Mouse (Mus musculus): ENCODE results near the gene Mthfs.

Gene Mthfs

DNA sequence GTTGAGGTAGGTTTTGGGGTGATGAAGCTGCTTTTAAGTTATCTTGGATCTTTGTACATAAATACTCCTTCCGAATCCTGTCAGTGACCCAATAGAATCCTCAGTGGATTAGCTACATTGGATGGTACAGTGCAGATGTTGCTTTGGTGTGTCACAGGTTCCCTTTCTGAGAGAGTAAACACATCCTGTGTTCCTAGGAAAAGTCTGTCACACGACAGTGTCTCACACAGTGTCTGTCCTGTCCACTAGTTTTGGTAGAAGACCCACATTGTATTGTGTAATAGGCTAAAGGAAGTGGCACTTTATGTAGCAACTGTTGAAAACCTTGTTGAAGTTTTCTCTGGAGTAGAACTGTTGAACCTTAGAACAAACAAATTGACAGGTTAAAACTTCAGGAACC, 42.9 kb downstream of the Mthfs start:
- DNase-seq (ENCODE audit: low spot score), result no peak

DNA sequence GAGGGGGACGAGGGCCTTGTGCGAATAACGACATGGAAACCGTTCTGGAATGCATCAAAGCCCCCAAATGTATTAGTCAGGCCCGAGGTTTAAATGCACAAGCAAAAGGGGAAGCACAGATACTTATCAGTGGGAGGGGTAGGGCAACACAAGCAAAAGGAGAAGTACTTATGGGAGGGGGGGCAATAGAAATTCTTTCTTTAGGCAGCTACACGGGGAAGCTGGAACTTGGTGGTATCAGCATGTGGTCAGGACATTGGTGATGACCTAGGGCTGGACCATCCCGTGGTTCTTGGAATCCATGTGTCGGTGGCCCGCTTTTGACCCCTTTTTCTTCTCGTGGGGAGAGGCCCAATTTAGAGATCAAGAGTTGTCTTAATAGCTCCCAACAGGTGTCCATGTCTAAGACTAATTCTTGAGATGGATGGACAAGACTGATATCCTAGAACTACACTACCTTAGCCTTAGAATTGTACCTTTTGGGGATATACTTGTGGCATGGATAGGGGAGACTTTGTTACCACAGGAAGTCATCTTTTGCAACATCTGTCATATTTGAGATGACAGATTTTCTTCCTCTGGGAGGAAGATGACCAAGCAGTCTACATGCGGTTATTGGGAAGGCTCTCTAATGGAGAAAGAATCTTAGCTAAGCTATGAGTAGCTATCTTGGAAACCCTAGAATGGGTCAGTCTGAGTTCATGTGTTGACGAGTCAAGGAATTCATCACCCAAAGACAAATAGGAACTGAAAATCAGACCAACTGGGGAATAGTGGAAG, 46.3 kb downstream of the Mthfs start:
- DNase-seq (ENCODE audit: low spot score), result no peak

DNA sequence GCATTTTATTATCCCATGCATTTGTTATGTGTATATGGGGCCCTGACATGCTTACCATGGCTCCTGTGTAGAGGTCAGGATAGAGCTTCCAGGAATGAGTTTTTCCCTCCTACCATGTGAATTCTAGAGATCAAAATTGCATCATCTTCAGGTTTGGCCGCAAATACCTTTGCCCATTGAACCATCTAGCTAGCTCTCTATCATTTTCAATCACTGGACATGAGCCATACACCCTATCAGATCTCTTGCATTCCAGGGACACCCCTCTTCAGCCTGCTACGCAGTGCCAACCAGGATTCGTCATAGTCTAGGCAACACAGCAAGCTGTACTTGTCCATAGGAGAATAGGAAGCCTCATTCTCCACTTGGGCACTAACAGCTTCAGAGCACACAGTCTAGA, 53.5 kb downstream of the Mthfs start:
- DNase-seq (ENCODE audit: low spot score), result no peak

DNA sequence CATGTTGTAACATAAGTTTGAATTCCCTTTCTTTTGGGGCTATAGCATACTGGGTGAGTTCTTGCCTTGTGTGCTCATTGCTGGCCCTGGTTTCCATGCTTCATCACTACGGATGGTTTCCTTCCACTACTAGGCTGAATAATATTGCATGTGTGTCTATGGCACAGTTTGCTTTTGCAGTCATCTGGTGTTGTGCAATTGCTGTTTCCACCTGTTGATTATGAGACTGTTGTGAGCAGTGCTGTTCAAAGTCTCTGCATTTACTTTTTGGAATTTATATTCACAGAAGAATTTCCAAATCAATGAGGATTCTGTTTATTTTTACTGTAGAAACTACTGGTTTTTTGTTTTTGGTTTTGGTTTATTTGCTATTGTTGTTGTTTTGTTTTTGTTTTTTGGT, 54.1 kb downstream of the Mthfs start:
- no peak for DNase-seq (ENCODE audit: low spot score)

DNA sequence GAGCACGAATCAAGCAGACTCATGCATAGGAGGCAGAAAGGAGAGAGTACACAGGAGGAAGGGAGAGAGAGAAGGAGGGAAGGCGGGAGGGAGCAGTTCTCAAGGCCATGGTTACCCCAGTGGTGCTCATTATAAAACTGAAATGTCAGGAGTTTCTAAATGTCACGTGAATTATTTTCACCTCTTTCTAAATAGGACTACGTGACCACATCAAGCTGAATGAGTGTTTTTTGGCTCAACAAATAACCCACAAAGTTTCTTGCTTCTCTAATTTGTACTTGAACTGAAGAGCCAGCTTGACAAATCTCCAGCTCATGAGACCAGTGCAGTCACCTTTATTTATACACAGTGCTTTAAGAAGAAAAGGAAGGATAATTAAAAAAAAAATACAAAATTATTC, 56.6 kb downstream of the Mthfs start:
- no peak for DNase-seq (ENCODE audit: low spot score)

DNA sequence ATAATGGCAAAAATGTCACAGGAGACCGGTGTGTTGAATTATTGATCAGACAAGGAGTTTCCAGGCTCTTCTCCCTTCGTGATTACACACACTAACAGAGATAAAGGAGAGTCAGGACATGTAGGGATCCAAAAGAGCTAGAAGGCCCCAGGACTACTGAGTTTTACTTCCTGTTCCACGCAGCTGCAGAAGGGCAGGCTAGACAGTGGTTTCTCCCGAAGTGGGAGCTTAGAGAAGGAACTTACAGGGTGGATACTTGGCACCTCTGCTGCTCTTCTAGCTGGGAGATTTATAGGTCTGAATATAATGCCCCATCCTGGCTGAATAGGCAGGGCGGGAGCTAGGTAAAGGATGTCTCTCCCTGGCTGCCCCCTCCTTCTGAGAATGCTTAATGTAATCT, 57.1 kb downstream of the Mthfs start:
- DNase-seq (ENCODE audit: low spot score), result no peak

DNA sequence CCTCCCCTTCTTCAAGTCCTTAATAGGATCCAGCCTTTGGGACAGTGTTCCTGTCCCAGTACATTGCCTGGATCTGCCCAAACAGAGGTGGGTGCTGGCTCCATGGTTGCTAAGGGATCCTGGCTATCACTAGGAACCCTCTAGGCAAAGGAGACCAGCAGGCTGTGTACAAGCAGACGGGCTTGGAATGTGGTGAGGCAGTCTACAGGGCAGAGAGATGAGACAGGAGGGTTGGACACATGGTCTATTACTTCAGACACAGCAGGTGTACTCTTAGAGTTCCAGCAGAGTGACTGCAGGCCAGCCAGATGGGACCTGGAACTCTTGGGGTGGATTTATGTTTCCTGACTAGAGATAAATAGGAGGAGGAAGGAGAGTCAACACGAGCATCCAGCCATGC, 59.9 kb downstream of the Mthfs start:
- DNase-seq (ENCODE audit: low spot score), result no peak

DNA sequence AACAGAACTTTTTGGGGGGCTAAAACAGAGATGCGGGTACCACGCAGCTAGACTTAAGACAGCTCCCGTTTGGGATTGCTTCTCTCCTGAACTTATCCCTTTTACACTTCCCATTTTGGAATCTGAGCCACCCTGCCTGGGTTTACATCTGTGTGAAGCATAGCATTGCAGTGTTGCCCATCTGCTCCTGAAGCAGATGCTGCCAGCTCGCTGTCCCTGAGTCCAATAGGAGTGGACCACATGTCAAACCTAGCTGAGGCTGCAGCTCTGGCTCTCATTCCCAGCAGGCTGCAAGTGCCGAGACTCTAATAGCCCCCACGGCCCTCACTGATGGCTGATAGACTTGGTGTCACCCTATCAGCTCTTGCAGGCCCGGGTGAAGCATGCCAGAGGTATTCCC, 63.3 kb downstream of the Mthfs start:
- no peak for DNase-seq (ENCODE audit: low spot score)

DNA sequence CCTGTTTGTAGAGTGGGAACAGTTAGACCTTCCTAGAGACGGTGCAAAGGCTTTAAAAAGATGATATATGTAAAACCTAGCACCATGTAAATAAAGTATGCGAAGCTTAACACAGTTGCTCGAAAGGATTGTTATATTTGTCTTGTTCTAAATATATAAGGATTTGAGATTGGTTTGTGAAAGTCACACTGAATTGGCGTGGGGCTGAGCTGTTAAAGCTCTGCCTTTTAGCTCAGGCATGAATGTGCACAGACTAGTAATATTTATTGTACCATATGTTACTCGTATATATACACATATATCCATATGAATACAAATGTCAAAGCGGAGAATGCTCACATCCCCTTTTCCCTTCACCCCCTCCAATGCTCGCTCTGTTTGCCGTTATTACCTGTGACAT, 67.7 kb downstream of the Mthfs start:
- no peak for DNase-seq (ENCODE audit: low spot score)

DNA sequence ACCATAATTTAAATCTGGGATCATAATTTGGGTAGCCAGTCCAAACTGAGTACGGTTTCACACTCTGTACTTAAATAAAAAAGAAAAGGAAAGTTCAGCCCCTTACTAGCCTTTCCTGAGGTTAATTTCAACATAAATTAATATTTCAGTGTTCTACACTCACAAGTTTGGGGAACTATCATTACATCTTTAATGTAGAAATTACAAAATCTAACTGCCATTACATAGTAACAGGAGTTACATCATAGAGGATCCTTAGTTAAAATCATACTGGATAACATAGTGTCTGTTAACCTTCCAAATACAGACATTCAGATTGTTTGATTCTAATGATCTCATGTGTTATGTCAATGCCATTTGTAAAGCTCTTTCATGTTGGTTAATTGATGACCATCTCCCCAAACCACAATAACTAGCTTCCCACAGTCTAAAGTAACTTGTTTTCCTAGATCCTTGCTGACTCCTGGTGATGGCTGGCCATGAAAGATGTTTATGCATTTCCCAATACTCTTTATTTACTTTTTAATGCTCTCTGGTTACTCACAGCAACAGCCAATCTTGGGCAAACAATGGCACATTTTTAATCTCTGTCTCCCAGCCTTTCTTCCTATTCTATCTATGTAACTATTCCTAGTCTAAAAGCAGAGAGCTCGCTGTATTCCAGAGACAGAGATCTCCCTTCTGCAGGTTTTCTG, 72.0 kb downstream of the Mthfs start:
- no peak for DNase-seq (ENCODE audit: low spot score)

DNA sequence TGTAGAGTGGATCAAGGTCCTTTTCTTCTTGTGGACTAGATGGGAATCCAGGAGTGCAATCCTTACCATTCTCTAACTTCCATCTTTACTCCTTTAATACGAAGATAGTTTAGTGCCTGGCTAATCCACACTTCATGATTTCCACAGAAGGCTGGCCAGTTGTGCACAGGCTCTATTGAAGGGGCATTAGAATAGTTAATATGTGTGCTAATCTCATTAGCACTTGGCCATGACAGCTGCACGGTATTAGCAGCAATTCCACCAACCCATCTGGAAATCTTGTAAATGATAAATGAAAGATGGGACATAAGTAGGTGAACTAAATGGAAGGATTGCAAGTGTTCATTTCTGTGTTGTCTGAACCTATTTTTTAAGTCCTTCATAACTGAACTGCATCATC, 77.6 kb downstream of the Mthfs start:
- no peak for DNase-seq (ENCODE audit: low spot score)

DNA sequence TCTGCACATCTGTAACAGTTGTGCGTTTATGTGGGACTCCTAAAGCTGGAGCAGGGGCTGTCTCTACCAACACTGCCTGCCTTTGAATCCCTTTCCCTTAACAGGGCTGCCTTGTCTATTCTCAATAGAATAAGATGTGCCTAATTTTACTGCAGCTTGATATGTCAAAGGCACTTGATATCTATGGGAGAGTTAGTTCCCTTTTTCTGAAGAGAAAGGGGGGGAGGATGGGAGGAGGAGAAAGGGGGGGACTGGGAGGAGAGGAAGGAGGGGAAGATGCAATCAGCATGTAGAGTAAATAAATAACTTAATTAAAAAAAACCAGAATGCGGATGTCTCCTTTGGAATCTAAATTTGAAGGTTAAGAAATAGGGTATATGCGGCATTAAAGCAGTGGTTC, 82.9 kb downstream of the Mthfs start:
- no peak for DNase-seq (ENCODE audit: low spot score)

DNA sequence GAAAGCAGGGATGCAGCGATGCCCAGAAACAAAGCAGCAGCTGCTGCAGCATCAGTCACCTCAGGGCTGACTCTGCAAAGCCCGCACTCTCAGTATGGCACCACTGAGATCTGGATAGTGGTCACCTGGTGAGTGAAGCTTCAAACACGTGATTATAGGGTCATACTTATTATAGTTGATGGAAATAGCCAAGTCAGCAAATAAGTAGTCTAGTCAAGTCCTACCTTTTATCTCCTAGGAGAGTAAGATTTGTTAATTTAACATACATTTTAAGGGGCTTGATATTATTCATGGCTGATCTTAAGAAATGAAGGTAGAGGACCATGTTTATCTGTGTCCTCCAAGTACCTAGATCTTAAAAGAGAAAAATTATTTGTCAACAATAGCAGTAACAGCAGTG, 83.6 kb downstream of the Mthfs start:
- DNase-seq (ENCODE audit: low spot score), result no peak

DNA sequence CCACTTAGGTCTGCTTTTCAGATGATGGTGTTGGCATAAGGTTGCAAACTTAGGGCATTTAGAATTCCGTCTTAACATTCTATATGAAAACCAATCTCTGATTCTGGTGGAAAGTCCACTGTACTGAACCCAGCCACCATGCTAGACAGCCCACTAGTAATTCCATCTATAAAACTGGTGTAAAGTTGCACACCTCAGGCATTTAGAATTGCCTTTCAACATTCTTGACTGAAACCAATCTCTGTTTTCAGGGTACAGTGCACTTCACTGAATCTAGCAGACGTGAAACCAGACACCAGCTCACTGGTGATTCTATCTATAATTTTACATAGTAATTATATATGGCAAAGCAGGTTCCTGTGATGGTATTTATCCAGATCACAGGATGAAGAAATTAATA, 95.2 kb downstream of the Mthfs start:
- no peak for DNase-seq (ENCODE audit: low spot score)

DNA sequence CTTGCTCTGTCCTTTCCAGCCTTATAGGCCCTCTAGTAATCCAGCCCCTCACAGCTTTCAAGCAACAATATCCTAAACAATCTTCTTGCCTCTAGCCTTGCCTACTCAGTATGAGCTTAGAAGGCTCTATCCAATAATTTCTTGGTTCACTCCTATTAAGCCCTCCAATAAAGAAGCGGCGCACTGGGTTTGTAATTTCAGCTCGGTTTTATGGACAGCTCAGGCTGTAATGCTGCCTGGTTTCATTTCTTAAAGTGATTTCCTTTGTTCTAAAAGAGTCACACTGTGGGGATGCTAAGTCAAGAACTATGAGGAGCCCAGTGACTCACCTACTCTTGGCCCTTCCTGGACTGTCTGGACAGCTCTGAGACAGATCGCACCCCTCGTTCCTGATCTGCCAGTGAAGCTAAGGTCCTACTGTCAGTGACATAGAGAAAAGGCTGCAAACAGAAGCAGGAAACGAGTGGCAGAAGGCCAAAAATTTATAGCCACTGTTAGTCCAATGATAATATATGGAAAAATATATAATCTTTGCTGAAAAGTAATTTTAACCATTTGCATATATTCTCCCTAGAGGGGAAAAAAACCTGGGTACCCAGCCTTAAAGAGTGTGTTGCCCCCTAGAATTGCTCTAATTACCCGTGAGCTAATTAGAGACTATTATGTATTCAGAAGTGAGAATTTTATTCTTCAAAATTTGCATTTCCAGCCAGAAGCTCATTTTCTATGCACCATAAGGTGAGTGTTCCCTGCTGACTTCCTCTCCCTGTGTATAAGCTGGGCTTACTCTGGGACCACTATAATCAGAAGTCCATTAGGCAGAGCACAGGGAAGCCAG, 98.1 kb downstream of the Mthfs start:
- no peak for DNase-seq (ENCODE audit: low spot score)

DNA sequence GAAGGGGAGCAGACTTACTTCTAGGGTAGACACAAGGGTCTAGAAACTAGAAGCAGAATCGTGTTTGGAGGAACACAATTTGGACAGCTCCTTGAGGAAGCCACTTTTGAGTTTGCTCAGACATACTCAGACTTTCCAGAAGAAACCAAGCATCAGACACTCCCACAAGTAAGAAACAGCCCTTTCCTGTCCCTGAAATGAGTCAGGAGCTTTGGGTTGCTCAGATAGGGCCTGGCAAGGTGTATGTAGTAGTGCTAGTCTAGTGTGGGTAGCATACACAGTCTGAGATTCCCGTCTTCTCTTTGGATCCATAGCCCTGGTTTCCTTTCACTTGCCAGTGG, 98.7 kb downstream of the Mthfs start:
- DNase-seq (ENCODE audit: low spot score), result no peak

DNA sequence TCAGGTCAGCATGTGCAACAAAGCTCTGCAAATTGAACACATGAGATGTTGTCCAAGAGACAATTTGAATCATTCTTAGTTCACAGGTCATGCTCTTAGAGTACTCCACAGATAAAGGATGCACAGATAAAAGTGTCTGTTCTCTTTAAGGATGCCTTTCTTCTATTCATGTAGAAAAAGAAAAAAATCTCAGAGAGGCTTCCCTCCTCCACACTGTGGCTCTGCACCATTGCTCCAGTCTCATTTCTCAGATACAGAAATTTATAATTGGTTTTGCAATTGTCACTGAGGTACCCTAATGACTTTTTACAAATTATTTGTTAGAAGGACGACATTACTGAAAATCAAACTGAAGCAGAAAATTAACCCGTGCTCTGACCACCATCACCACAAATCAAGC, 101.2 kb downstream of the Mthfs start:
- no peak for DNase-seq (ENCODE audit: low spot score)

DNA sequence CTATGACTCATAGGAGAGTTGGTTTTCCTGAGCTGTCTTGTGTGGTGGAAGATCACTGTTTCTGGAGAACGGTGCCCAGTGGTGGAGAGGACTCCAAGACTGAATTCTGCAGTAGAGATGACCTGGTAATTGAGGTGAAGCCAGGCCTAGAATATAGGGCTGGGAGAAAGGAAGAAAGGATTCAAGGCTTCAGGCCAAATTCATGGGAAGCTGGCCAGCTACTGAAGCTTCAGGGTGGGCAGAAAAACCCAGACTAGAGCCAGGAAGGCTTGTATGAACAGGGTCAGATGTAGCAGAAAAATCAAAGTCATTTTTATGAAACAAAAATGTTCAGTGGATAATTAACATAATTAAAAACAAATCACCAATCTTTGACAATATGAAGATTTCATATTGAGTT, 163.3 kb downstream of the Mthfs start:
- DNase-seq (ENCODE audit: low spot score), result no peak

DNA sequence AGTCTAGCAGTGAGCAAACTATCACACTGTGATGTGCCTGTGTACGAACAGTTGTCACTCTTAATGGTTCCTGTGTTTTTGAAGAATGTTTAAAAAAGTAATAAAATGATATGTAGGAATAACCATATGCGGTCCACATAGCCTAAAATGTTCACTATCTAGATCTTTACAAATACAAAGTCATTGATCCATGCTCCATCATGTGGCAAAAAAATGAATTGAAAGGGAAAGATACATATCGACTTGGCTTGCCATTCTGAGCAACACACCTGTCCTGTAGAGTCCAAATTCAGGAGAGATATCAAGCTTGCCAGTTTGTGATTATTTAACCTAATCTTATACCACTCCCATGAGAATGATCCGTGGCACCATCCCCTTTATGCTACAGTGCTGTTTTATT, 164.2 kb downstream of the Mthfs start:
- DNase-seq (ENCODE audit: low spot score), result no peak

DNA sequence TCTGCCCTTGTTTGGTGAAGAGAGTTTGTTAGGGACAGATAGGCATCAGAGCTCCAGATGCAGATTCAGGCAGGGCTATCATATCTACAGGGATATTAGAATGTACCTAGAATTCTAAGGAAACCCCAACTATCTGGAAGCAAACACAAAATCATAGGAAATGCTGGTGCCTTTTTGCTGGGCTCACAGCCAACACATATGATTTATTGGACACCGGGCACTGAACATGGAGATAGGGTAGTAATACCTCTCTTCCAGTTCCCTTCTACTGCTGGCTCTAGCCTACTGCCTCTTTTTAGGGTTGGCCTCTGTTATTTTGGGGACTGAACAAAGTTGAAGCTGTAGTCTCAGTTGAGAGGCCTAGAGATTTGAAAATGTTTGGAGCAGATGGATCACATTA, 192.6 kb downstream of the Mthfs start:
- no peak for DNase-seq (ENCODE audit: low spot score)
